Mouse (Mus musculus) limb, embryonic 13.5 days (tissue): Measurements from ENCODE around the gene Adar. TPM values are rescaled to one million over a fixed set of nuclear protein-coding genes. Genes with fewer than 3 reads are reported as not detected.
"Not testable (repeated sequence)": the region's sequence is repeated elsewhere in the genome, so short reads cannot be mapped to it uniquely, and the experiment has no call there.

ENCODE experiments used
- ATAC-seq: fragments of 200-750 bp; cut with Nextera tagmentation; 2 replicates; pipeline ENCODE4 v1.8.0; 2017; ENCODE audit warnings: low read depth, moderate number of reproducible peaks, moderate TSS enrichment; ENCODE audit not compliant: low FRiP score
- H3K27ac ChIP-seq: fragments of 300-500 bp; sonication (generic); 2 replicates; pipeline ENCODE4 v1.5.1; 2015; ENCODE audit warnings: inconsistent platforms, mild to moderate bottlenecking, moderate library complexity
- H3K27me3 ChIP-seq: fragments of 300-500 bp; sonication (generic); 2 replicates; pipeline ENCODE4 v1.6.1; 2015; ENCODE audit warnings: mild to moderate bottlenecking, inconsistent platforms
- H3K36me3 ChIP-seq: fragments of 300-500 bp; sonication (generic); 2 replicates; pipeline ENCODE4 v1.6.1; 2015; ENCODE audit warnings: inconsistent platforms, mild to moderate bottlenecking, moderate library complexity
- H3K4me1 ChIP-seq: fragments of 300-500 bp; sonication (generic); 2 replicates; pipeline ENCODE4 v1.6.1; 2015; ENCODE audit warnings: inconsistent platforms
- H3K4me2 ChIP-seq: fragments of 300-500 bp; sonication (generic); replicated peaks from 2 replicates; pipeline ENCODE4 v1.6.1; 2015; ENCODE audit warnings: inconsistent platforms, mild to moderate bottlenecking, moderate library complexity
- H3K4me3 ChIP-seq: fragments of 300-500 bp; sonication (generic); 2 replicates; pipeline ENCODE4 v1.5.1; 2015; ENCODE audit warnings: moderate library complexity, mild to moderate bottlenecking, inconsistent platforms
- H3K9ac ChIP-seq: fragments of 300-500 bp; sonication (generic); 2 replicates; pipeline ENCODE4 v1.6.1; 2015; ENCODE audit warnings: mild to moderate bottlenecking, inconsistent platforms
- H3K9me3 ChIP-seq: fragments of 300-500 bp; sonication (generic); 2 replicates; pipeline ENCODE4 v1.6.1; 2016; ENCODE audit warnings: inconsistent platforms
- WGBS: fragments of 180-500 bp; shearing (Covaris S2); methylation state at CpG from one replicate; pipeline ENCODE4 v1.1.7; 2015; 5-methylcytosine and 5-hydroxymethylcytosine counted together
- polyA plus RNA-seq: library from polyadenylated mRNA; unstranded; fragments of >200 nt; fragmentation: Nextera tagmentation; extraction: Ambion mirVana; gene quantifications from 2 replicates; pipeline ENCODE4 v1.2.1, GENCODE M21; 2015

Adar gene
- polyA plus RNA-seq, 1 experiment from 2014 or later = 12.4 TPM

- no peak overlapping the region for H3K27ac ChIP-seq
- 85% methylated on average over 4 of the region's 4 CpGs for WGBS
- H3K9ac ChIP-seq = no peak overlapping the region
- no peak overlapping the region for H3K4me2 ChIP-seq
- H3K4me3 ChIP-seq = no peak overlapping the region
- no peak for ATAC-seq
- no peaks in the 10 kb centered on the region for H3K27me3 ChIP-seq
- H3K36me3 ChIP-seq = peaks cover 77% of the 10 kb centered on the region
- H3K9me3 ChIP-seq = no peaks in the 10 kb centered on the region
- peaks cover 18% of the 10 kb centered on the region for H3K4me1 ChIP-seq
Measured at GRCm38 (mm10) chr3:89780102-89780501, 65.3 kb downstream of the Adar start.

DNA sequence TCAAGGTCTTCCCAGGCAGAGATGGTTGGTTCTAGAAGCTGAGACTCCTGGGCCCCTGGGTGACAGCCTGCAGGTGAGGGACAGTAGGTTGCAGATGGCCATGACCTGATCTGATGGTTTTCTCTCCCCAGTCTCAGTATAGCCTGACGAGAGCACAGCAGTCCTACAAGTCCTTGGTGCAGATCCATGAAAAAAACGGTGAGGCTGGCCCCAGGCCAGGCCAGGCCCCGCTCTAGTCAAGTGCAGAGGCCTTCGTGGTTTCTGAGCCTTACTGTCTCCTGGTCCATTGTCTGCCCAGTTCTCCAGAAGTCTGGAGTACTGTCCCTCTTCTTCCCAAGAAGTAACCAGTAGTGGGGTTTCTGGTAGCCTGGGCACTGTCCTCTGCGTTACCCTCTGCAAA, 66.8 kb downstream of the Adar start:
- WGBS = 85% methylated on average over 5 of the region's 5 CpGs
- Histone ChIP-seq H3K9me3 (no peaks in the 10 kb centered on the region), H3K9ac (no peak overlapping the region), H3K27me3 (no peaks in the 10 kb centered on the region), H3K4me2 (no peak overlapping the region), H3K27ac (no peak overlapping the region), H3K4me3 (no peak overlapping the region), H3K36me3 (peaks cover 68% of the 10 kb centered on the region), H3K4me1 (peaks cover 17% of the 10 kb centered on the region)
- ATAC-seq = no peak

DNA sequence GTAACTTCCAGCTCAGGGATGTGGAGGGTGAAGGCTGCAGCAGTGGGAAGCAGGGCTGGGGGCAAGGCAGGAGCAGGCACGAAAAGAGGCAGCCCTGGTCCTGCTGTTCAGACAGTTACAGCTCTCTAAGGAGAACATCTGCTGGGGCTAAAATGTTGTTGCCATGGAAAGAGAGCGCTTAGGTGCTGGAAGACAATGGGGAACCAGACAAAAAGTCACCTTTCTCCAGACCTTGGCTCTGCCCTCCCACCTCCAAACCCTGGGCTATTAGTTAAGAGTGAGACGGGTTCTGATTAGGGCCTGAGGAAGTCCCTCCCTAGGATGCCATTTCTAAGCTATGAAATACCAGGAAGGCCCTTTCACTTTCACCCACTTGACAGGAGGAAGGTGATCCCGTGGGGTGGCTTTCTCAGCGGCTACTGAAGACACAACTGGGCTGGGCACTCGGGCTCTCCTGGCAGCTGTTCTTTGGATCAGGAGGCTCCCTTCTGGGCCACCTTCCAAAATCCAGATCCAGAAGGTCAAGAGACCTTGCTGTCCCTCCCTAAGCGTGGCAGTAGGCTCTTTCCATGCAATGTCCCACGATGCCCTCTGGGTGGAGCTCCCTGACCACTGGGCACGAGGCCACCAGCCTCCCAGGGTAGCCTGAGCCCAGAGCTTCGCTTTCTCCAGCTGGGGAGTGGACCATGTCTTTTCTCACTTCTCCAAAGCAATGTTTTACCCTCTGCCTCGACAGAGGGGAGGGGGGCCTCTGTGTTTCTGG, 70.3 kb downstream of the Adar start:
- Histone ChIP-seq H3K27me3 (no peaks in the 10 kb centered on the region), H3K9ac (peak overlapping the region; percentile 51), H3K4me2 (peak overlapping the region; percentile 12; the same call in 1 of the 2 replicates), H3K4me1 (peaks cover 17% of the 10 kb centered on the region), H3K4me3 (no peak overlapping the region), H3K27ac (peak overlapping the region; percentile 55), H3K9me3 (no peaks in the 10 kb centered on the region), H3K36me3 (peaks cover 35% of the 10 kb centered on the region)
- peak; percentile 46 for ATAC-seq
- WGBS = 18% methylated on average over 11 of the region's 11 CpGs

- Histone ChIP-seq H3K4me3 (no peak overlapping the region), H3K27me3 (no peaks in the 10 kb centered on the region), H3K27ac (no peak overlapping the region), H3K4me1 (peaks cover 17% of the 10 kb centered on the region), H3K9me3 (no peaks in the 10 kb centered on the region), H3K9ac (no peak overlapping the region), H3K4me2 (no peak overlapping the region), H3K36me3 (peaks cover 24% of the 10 kb centered on the region)
- ATAC-seq = no peak
- WGBS = 71% methylated on average over 6 of the region's 6 CpGs
Measured at GRCm38 (mm10) chr3:89786275-89786674, 71.5 kb downstream of the Adar start.

DNA sequence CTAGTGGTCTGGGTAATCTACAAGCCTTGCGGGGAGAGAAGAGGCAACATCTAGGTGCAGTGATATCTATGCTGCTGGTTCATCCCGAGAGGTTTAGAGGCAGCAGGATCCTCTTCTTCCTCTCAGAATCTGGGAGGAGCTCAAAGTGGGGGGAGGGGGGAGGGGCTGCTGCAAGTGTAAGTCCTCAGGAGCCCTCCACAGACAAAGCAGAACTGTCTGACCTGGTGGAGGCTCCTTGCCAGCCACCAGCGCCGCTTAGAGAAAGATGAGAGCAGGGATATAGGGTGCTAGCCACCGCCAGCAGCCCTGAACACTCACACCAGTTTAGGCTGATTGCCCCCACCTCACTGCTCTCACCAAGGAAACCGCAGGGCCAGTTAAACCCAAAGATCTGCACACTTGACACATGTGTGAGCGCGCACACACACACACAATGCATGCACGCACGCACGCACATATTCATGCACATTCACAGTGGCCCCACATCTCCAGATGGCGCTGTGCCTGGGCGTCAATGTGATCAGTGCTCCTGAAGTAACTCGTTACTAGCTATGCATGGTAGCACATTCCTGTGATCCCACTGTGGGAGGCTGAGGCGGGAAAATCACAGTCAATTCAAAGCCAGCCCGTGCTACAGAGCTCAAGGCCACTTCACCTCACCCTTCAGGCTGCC, 74.0 kb downstream of the Adar start:
- Histone ChIP-seq H3K4me2 (no peak overlapping the region), H3K9ac (no peak overlapping the region), H3K27me3 (no peaks in the 10 kb centered on the region), H3K36me3 (no peaks in the 10 kb centered on the region), H3K27ac (no peak overlapping the region), H3K4me1 (peaks cover 17% of the 10 kb centered on the region), H3K4me3 (no peak overlapping the region), H3K9me3 (no peaks in the 10 kb centered on the region)
- no peak for ATAC-seq
- WGBS = 75% methylated on average over 16 of the region's 16 CpGs

DNA sequence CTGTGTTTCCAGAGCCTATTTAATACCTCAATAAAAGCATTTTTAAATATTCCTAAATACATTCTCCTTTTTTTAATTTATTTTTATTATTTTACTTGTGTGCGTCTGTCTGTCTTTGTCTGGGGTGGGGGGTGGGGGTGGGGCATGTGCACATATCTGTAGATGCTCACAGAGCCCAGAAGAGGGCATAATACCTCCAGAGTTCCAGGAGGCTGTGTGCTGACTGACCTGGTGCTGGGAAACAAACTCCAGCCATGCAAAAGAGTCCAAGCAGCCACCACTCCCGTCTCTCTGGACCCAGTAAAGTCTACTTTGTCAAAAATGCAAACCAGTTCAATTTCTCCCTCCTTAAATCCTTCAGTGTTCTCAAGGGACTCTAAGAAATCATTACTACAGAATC, 79.8 kb downstream of the Adar start:
- Histone ChIP-seq H3K27ac (no peak overlapping the region), H3K36me3 (no peaks in the 10 kb centered on the region), H3K4me3 (no peak overlapping the region), H3K4me1 (peaks cover 3% of the 10 kb centered on the region; the same call in 1 of the 2 replicates), H3K9ac (no peak overlapping the region), H3K27me3 (no peaks in the 10 kb centered on the region), H3K9me3 (no peaks in the 10 kb centered on the region), H3K4me2 (no peak overlapping the region)
- no peak for ATAC-seq
- 59% methylated on average over 2 of the region's 2 CpGs for WGBS

- Histone ChIP-seq H3K4me3 (no peak overlapping the region), H3K4me2 (no peak overlapping the region), H3K36me3 (no peaks in the 10 kb centered on the region), H3K4me1 (peaks cover 4% of the 10 kb centered on the region; the same call in 1 of the 2 replicates), H3K27ac (no peak overlapping the region), H3K9me3 (no peaks in the 10 kb centered on the region), H3K9ac (no peak overlapping the region), H3K27me3 (no peaks in the 10 kb centered on the region)
- no peak for ATAC-seq
- WGBS = 81% methylated on average over 5 of the region's 5 CpGs
Measured at GRCm38 (mm10) chr3:89795746-89796145, 80.9 kb downstream of the Adar start.

DNA sequence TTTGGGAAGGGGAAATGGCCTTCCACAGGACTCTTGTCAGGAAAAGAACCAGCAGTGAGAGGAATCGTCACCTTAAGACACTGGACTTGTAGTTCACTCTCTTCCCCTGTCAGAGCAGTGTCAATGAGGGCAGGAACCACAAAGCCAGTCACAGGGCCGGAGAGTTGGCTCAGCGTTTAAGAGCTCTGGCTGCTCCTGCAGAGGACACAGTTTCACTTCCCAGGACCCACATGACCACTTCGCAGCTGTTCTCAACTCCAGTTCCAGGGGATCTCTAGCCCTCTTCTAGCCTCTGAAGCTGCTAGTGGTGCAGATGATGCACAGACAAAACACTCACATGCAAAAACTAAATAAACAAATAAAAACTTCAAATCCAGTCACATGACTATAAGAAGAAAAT, 81.5 kb downstream of the Adar start:
- Histone ChIP-seq H3K27me3 (no peaks in the 10 kb centered on the region), H3K4me1 (peaks cover 4% of the 10 kb centered on the region; the same call in 1 of the 2 replicates), H3K27ac (no peak overlapping the region), H3K9ac (no peak overlapping the region), H3K4me3 (no peak overlapping the region), H3K9me3 (no peaks in the 10 kb centered on the region), H3K4me2 (no peak overlapping the region), H3K36me3 (no peaks in the 10 kb centered on the region)
- 32% methylated on average over 4 of the region's 4 CpGs for WGBS
- no peak for ATAC-seq

DNA sequence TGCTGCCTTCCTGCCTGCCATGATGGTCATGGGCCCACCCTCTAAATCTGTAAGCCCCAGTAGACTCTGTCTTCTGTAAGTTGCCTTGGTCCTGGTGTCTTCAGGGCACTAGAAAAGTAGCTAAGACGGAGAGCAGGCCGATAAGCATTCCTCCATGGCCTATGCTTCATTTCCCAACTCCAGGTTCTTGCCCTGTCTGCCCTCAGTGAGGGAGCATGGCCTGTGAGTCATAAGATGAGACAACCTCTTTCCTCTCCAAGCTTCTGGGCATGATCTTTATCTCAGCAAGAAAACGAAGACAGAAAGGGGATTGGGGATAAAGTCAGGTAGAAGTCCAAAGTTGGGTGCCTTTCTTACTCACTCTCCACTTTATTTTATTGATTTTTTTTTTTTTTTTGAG, 83.7 kb downstream of the Adar start:
- H3K9ac ChIP-seq = no peak overlapping the region
- H3K9me3 ChIP-seq = no peaks in the 10 kb centered on the region
- no peak for ATAC-seq
- 85% methylated on average over 3 of the region's 3 CpGs for WGBS
- H3K4me2 ChIP-seq = no peak overlapping the region
- H3K4me1 ChIP-seq = peaks cover 4% of the 10 kb centered on the region; the same call in 1 of the 2 replicates
- H3K36me3 ChIP-seq = no peaks in the 10 kb centered on the region
- no peak overlapping the region for H3K4me3 ChIP-seq
- no peak overlapping the region for H3K27ac ChIP-seq
- no peaks in the 10 kb centered on the region for H3K27me3 ChIP-seq

DNA sequence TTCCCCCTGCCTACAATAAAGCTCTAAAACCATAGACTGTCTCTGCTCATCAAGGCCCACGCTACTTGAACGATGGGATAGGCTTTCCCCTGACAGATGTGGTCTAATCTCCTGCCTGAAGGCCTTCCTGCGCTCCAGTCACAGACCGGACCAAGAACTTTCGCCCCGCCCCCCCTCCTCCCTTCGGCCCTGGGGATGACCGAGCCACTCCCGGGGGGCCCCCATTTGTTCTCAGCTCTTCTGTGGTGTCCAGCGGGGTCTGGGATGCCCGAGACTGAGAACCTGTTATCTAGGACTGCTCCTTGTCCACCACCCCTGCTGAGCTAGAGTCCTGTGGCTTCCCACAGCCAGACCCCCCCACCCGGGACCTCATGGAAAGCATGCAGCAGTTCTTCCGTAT, 84.7 kb downstream of the Adar start:
- Histone ChIP-seq H3K4me2 (peak overlapping the region; percentile 46), H3K9ac (no peak overlapping the region)

DNA sequence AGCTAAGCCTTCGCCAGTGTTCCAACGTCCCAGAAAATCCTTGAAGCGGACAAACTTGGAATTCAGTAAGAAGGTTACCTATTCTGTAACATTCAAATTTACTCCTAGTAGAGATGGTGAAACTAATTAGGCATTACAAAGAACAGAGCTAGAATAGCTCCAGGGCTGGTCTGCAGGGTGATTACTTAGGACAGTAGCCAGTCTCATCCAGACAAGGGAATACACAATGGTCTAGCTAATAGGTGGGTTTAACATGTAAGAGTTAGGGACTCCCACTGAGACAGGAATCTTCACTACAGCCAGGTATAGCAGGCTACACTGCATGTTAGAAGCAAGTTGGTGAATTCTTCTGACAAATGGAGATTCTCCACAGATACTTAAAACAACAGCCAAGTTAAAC, 85.3 kb downstream of the Adar start:
- not testable (repeated sequence) for H3K9ac ChIP-seq, H3K27ac ChIP-seq, H3K4me3 ChIP-seq, H3K27me3 ChIP-seq, H3K4me2 ChIP-seq, H3K36me3 ChIP-seq, H3K9me3 ChIP-seq, H3K4me1 ChIP-seq, ATAC-seq
- WGBS = 45% methylated on average over 3 of the region's 3 CpGs

More for the DNA sequence above, 84.7 kb downstream of the Adar start:
- Histone ChIP-seq H3K27me3 (no peaks in the 10 kb centered on the region), H3K4me1 (peaks cover 4% of the 10 kb centered on the region; the same call in 1 of the 2 replicates), H3K36me3 (no peaks in the 10 kb centered on the region), H3K9me3 (no peaks in the 10 kb centered on the region), H3K4me3 (0 out of 2 replicates have a peak overlapping the region, but pooled peaks have one; percentile 10), H3K27ac (no peak overlapping the region)
- WGBS = 3% methylated on average over 13 of the region's 13 CpGs
- no peak for ATAC-seq

GRCm38 (mm10) chr3:89800774-89801506, 86.1 kb downstream of the Adar start:
- no peaks in the 10 kb centered on the region for H3K9me3 ChIP-seq
- no peaks in the 10 kb centered on the region for H3K36me3 ChIP-seq
- 62% methylated on average over 5 of the region's 5 CpGs for WGBS
- no peak overlapping the region for H3K4me2 ChIP-seq
- H3K27ac ChIP-seq = no peak overlapping the region
- ATAC-seq = no peak
- peaks cover 4% of the 10 kb centered on the region; the same call in 1 of the 2 replicates for H3K4me1 ChIP-seq
- H3K4me3 ChIP-seq = no peak overlapping the region
- H3K9ac ChIP-seq = no peak overlapping the region
- H3K27me3 ChIP-seq = no peaks in the 10 kb centered on the region
